Mouse (Mus musculus): Measurements from ENCODE around the gene Draxin. TPM values are rescaled to one million over a fixed set of nuclear protein-coding genes. Genes with fewer than 3 reads are reported as not detected.
A peak's percentile ranks its signal among the peaks of the same experiment; 100 is the strongest.
"Not testable (repeated sequence)": the region's sequence is repeated elsewhere in the genome, so short reads cannot be mapped to it uniquely, and the experiment has no call there.

The Draxin gene
- polyA plus RNA-seq (2016; fragmentation: Nextera tagmentation; extraction: Ambion mirVana) = 0.05 and 0.08 TPM in 2 replicates

GRCm38 (mm10) chr4:148130561-148131413 lies at the start of gene Draxin:
Gene Draxin, minus strand, starts transcription at chr4:148130698.
- under 1% methylated on average over 82 of the region's 87 CpGs for WGBS
- Histone ChIP-seq H3K4me1 (replicated peaks) (peaks cover 16% of the 10 kb centered on the region), H3K9me3 (replicated peaks) (no peaks in the 10 kb centered on the region), H3K27me3 (replicated peaks) (peaks cover 85% of the 10 kb centered on the region), H3K4me2 (peak within 1 kb of the TSS; percentile 96), H3K27ac (ENCODE audit: poor library complexity, severe bottlenecking) (no peak within 1 kb of the TSS), H3K36me3 (no peaks in the 10 kb centered on the region), H3K4me3 (peak within 1 kb of the TSS; percentile 64), H3K9ac (peak within 1 kb of the TSS; percentile 65)
- peak; percentile 81 for ATAC-seq (ENCODE audit: insufficient number of reproducible peaks, low FRiP score)

GRCm38 (mm10) chr4:148177716-148178115 lies 47.2 kb upstream of the Draxin start:
- Histone ChIP-seq H3K4me2 (no peak overlapping the region), H3K27me3 (replicated peaks) (peaks cover 75% of the 10 kb centered on the region), H3K4me3 (no peak overlapping the region), H3K4me1 (replicated peaks) (no peaks in the 10 kb centered on the region), H3K9ac (no peak overlapping the region), H3K36me3 (no peaks in the 10 kb centered on the region), H3K27ac (ENCODE audit: poor library complexity, severe bottlenecking) (no peak overlapping the region), H3K9me3 (replicated peaks) (peaks cover 5% of the 10 kb centered on the region; the same call in 1 of the 2 replicates)
- no peak for ATAC-seq (ENCODE audit: insufficient number of reproducible peaks, low FRiP score)

- WGBS = 54% methylated on average over 6 of the region's 6 CpGs
- not testable (repeated sequence) for H3K9me3 ChIP-seq (replicated peaks); H3K4me2 ChIP-seq; ATAC-seq (ENCODE audit: insufficient number of reproducible peaks, low FRiP score); H3K4me3 ChIP-seq; H3K4me1 ChIP-seq (replicated peaks); H3K9ac ChIP-seq; H3K36me3 ChIP-seq; H3K27ac ChIP-seq (ENCODE audit: poor library complexity, severe bottlenecking)
- H3K27me3 ChIP-seq (replicated peaks) = peaks cover 80% of the 10 kb centered on the region
Measured at GRCm38 (mm10) chr4:148176603-148177002, 46.1 kb upstream of the Draxin start.

GRCm38 (mm10) chr4:148174495-148174862 lies 44.0 kb upstream of the Draxin start:
- Histone ChIP-seq H3K27ac (ENCODE audit: poor library complexity, severe bottlenecking) (no peak overlapping the region), H3K27me3 (replicated peaks) (peaks cover 91% of the 10 kb centered on the region), H3K4me2 (no peak overlapping the region), H3K4me1 (replicated peaks) (no peaks in the 10 kb centered on the region), H3K36me3 (no peaks in the 10 kb centered on the region), H3K9ac (no peak overlapping the region), H3K9me3 (replicated peaks) (peaks cover 5% of the 10 kb centered on the region; the same call in 1 of the 2 replicates), H3K4me3 (no peak overlapping the region)
- WGBS = 8% methylated on average over 12 of the region's 12 CpGs
- no peak for ATAC-seq (ENCODE audit: insufficient number of reproducible peaks, low FRiP score)

GRCm38 (mm10) chr4:148173811-148174494 lies 43.5 kb upstream of the Draxin start:
- ATAC-seq (ENCODE audit: insufficient number of reproducible peaks, low FRiP score) = no peak
- no peaks in the 10 kb centered on the region for H3K36me3 ChIP-seq
- peaks cover 89% of the 10 kb centered on the region for H3K27me3 ChIP-seq (replicated peaks)
- peaks cover 5% of the 10 kb centered on the region; the same call in 1 of the 2 replicates for H3K9me3 ChIP-seq (replicated peaks)
- 3% methylated on average over 30 of the region's 30 CpGs for WGBS
- H3K9ac ChIP-seq = no peak overlapping the region
- H3K27ac ChIP-seq (ENCODE audit: poor library complexity, severe bottlenecking) = no peak overlapping the region
- H3K4me2 ChIP-seq = no peak overlapping the region
- no peaks in the 10 kb centered on the region for H3K4me1 ChIP-seq (replicated peaks)
- H3K4me3 ChIP-seq = no peak overlapping the region

- Histone ChIP-seq H3K9me3 (replicated peaks) (peaks cover 5% of the 10 kb centered on the region; the same call in 1 of the 2 replicates), H3K36me3 (no peaks in the 10 kb centered on the region), H3K4me2 (no peak overlapping the region), H3K27me3 (replicated peaks) (peaks cover 85% of the 10 kb centered on the region), H3K4me1 (replicated peaks) (peaks cover 8% of the 10 kb centered on the region; the same call in 1 of the 2 replicates), H3K27ac (ENCODE audit: poor library complexity, severe bottlenecking) (no peak overlapping the region), H3K9ac (no peak overlapping the region), H3K4me3 (no peak overlapping the region)
- 36% methylated on average over 3 of the region's 3 CpGs for WGBS
- ATAC-seq (ENCODE audit: insufficient number of reproducible peaks, low FRiP score) = no peak
Measured at GRCm38 (mm10) chr4:148171261-148171660, 40.8 kb upstream of the Draxin start.

GRCm38 (mm10) chr4:148170842-148171241 lies 40.3 kb upstream of the Draxin start:
- H3K4me3 ChIP-seq = no peak overlapping the region
- no peaks in the 10 kb centered on the region for H3K36me3 ChIP-seq
- no peak for ATAC-seq (ENCODE audit: insufficient number of reproducible peaks, low FRiP score)
- 6% methylated on average over 2 of the region's 2 CpGs for WGBS
- H3K9ac ChIP-seq = no peak overlapping the region
- H3K27me3 ChIP-seq (replicated peaks) = peaks cover 85% of the 10 kb centered on the region
- peaks cover 5% of the 10 kb centered on the region; the same call in 1 of the 2 replicates for H3K9me3 ChIP-seq (replicated peaks)
- no peak overlapping the region for H3K4me2 ChIP-seq
- no peak overlapping the region for H3K27ac ChIP-seq (ENCODE audit: poor library complexity, severe bottlenecking)
- H3K4me1 ChIP-seq (replicated peaks) = peaks cover 8% of the 10 kb centered on the region; the same call in 1 of the 2 replicates

GRCm38 (mm10) chr4:148169586-148169985 lies 39.1 kb upstream of the Draxin start:
- 11% methylated on average over 15 of the region's 15 CpGs for WGBS
- H3K27me3 ChIP-seq (replicated peaks) = peaks cover 85% of the 10 kb centered on the region

GRCm38 (mm10) chr4:148168287-148168686 lies 37.8 kb upstream of the Draxin start:
- 21% methylated on average over 7 of the region's 7 CpGs for WGBS
- H3K9me3 ChIP-seq (replicated peaks) = no peaks in the 10 kb centered on the region
- no peak overlapping the region for H3K4me2 ChIP-seq
- H3K9ac ChIP-seq = no peak overlapping the region
- no peak overlapping the region for H3K27ac ChIP-seq (ENCODE audit: poor library complexity, severe bottlenecking)
- no peak overlapping the region for H3K4me3 ChIP-seq
- H3K4me1 ChIP-seq (replicated peaks) = peaks cover 19% of the 10 kb centered on the region; the same call in 1 of the 2 replicates
- H3K36me3 ChIP-seq = no peaks in the 10 kb centered on the region
- H3K27me3 ChIP-seq (replicated peaks) = peaks cover 87% of the 10 kb centered on the region
- no peak for ATAC-seq (ENCODE audit: insufficient number of reproducible peaks, low FRiP score)

More at GRCm38 (mm10) chr4:148169586-148169985, 39.1 kb upstream of the Draxin start:
- Histone ChIP-seq H3K4me1 (replicated peaks) (peaks cover 12% of the 10 kb centered on the region; the same call in 1 of the 2 replicates), H3K4me2 (no peak overlapping the region), H3K27ac (ENCODE audit: poor library complexity, severe bottlenecking) (no peak overlapping the region), H3K9me3 (replicated peaks) (peaks cover under 1% of the 10 kb centered on the region; the same call in 1 of the 2 replicates), H3K9ac (no peak overlapping the region), H3K4me3 (no peak overlapping the region), H3K36me3 (no peaks in the 10 kb centered on the region)
- no peak for ATAC-seq (ENCODE audit: insufficient number of reproducible peaks, low FRiP score)

- 0 out of 2 replicates have a peak overlapping the region, but pooled peaks have one; percentile 6 for H3K4me3 ChIP-seq
- ATAC-seq (ENCODE audit: insufficient number of reproducible peaks, low FRiP score) = no peak
- no peaks in the 10 kb centered on the region for H3K9me3 ChIP-seq (replicated peaks)
- no peak overlapping the region for H3K27ac ChIP-seq (ENCODE audit: poor library complexity, severe bottlenecking)
- H3K4me1 ChIP-seq (replicated peaks) = peaks cover 19% of the 10 kb centered on the region; the same call in 1 of the 2 replicates
- 12% methylated on average over 4 of the region's 4 CpGs for WGBS
- H3K27me3 ChIP-seq (replicated peaks) = peaks cover 87% of the 10 kb centered on the region
- no peaks in the 10 kb centered on the region for H3K36me3 ChIP-seq
- H3K4me2 ChIP-seq = peak overlapping the region; percentile 10
- H3K9ac ChIP-seq = no peak overlapping the region
Measured at GRCm38 (mm10) chr4:148166986-148167385, 36.5 kb upstream of the Draxin start.

GRCm38 (mm10) chr4:148166431-148166830 lies 35.9 kb upstream of the Draxin start:
- peaks cover 87% of the 10 kb centered on the region for H3K27me3 ChIP-seq (replicated peaks)
- peaks cover 19% of the 10 kb centered on the region; the same call in 1 of the 2 replicates for H3K4me1 ChIP-seq (replicated peaks)
- no peaks in the 10 kb centered on the region for H3K36me3 ChIP-seq
- H3K9ac ChIP-seq = no peak overlapping the region
- no peak overlapping the region for H3K4me3 ChIP-seq
- no peaks in the 10 kb centered on the region for H3K9me3 ChIP-seq (replicated peaks)
- 9% methylated on average over 10 of the region's 10 CpGs for WGBS
- H3K4me2 ChIP-seq = peak overlapping the region; percentile 10
- H3K27ac ChIP-seq (ENCODE audit: poor library complexity, severe bottlenecking) = no peak overlapping the region
- no peak for ATAC-seq (ENCODE audit: insufficient number of reproducible peaks, low FRiP score)
